ENCODE assay signal across 8 mouse cellular contexts in the genomic region with DNA sequence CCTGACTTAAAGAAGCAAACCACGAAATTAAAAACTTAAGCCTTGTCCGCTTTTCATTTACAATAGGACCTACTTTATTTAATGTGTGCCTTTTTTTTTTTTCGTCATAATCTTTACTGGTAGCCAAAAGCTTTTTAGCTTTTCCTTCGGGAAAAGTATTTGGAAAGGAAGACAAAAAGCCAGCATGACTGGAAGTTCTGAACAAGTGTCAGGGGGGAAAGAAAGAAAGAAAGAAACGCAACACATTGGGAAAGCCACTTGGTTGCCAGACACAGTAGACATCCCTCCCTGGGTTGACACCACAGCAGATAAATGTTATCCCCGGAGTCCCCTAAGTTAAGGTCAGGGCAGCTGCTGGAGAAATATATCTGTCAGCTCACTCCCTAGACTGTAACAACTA. TPM values are rescaled to one million over a fixed set of nuclear protein-coding genes. Genes with fewer than 3 reads are reported as not detected.
DNase-seq lines count a peak whose midpoint lies in the region; ATAC-seq and TF ChIP-seq lines count a peak whose summit lies in the region.

No protein-coding gene starts in this region.

- no peak overlapping the region for H3K9ac ChIP-seq in embryonic facial prominence, embryonic 13.5 days
- peak overlapping the region; percentile 13; the same call in 1 of the 2 replicates for H3K9ac ChIP-seq in hindbrain, embryonic 16.5 days (ENCODE audit: low read depth, low read length)

- TF ChIP-seq CTCF in left cerebral cortex, adult 2 months (IDR thresholded peaks at IDR 0.05): no peak

- ATAC-seq in embryonic facial prominence, embryonic 13.5 days (ENCODE audit: insufficient number of reproducible peaks, insufficient read depth, low FRiP score, low TSS enrichment, low read depth): no peak
- no peak for ATAC-seq in hindbrain, embryonic 16.5 days
- ATAC-seq in CD4-positive, CD25-positive, alpha-beta regulatory T cell, adult 4 months: no peak

- H3K4me3 ChIP-seq in left cerebral cortex, adult 2 months: peak overlapping the region; percentile 86
- H3K4me3 ChIP-seq in embryonic facial prominence, embryonic 13.5 days: peak overlapping the region; percentile 56
- peak overlapping the region; percentile 54 for H3K4me3 ChIP-seq in hindbrain, embryonic 16.5 days (ENCODE audit: low read length)
- peak overlapping the region; percentile 95 for H3K4me3 ChIP-seq in myocyte

- no peak for DNase-seq in left cerebral cortex, adult 2 months (ENCODE audit: extremely low spot score in 1 of 2, low spot score in 2 of 2)
- DNase-seq in left cerebral cortex, postnatal 25 days (ENCODE audit: low spot score in 2 of 2): no peak
- no peak for DNase-seq in c-Kit-positive CD71-positive TER-119-positive erythroid progenitor cells, embryonic 14.5 days (ENCODE audit: low spot score)
- DNase-seq in cerebellum, adult 9-10 months: no peak

- H3K9me3 ChIP-seq in embryonic facial prominence, embryonic 13.5 days: no peaks in the 10 kb centered on the region
- H3K9me3 ChIP-seq in hindbrain, embryonic 16.5 days (ENCODE audit: control insufficient read depth, low read length): no peaks in the 10 kb centered on the region

- peak overlapping the region; percentile 91 for H3K4me2 ChIP-seq in embryonic facial prominence, embryonic 13.5 days
- H3K4me2 ChIP-seq in hindbrain, embryonic 16.5 days (ENCODE audit: low read length): peak overlapping the region; percentile 95
- peak overlapping the region; percentile 97 for H3K4me2 ChIP-seq in myocyte (ENCODE audit: low read depth)

- H3K27me3 ChIP-seq in embryonic facial prominence, embryonic 13.5 days: peaks cover 52% of the 10 kb centered on the region
- no peaks in the 10 kb centered on the region; the same call in 1 of the 2 replicates for H3K27me3 ChIP-seq in hindbrain, embryonic 16.5 days (replicated peaks; ENCODE audit: control insufficient read depth, insufficient read depth, low read length)
- H3K27me3 ChIP-seq in myocyte (ENCODE audit: control insufficient read depth, insufficient read depth, insufficient read length): no peaks in the 10 kb centered on the region

- peaks cover 33% of the 10 kb centered on the region for H3K4me1 ChIP-seq in embryonic facial prominence, embryonic 13.5 days
- H3K4me1 ChIP-seq in hindbrain, embryonic 16.5 days (ENCODE audit: control insufficient read depth, insufficient read depth, low read depth, low read length): peaks cover 14% of the 10 kb centered on the region

- WGBS in embryonic facial prominence, embryonic 13.5 days: 44% methylated on average over 6 of the region's 6 CpGs
- WGBS in hindbrain, embryonic 16.5 days: 49% methylated on average over 6 of the region's 6 CpGs

- peaks cover 60% of the 10 kb centered on the region for H3K79me2 ChIP-seq in myocyte (ENCODE audit: control insufficient read depth, insufficient read depth)

- no peaks in the 10 kb centered on the region for H3K36me3 ChIP-seq in embryonic facial prominence, embryonic 13.5 days
- H3K36me3 ChIP-seq in hindbrain, embryonic 16.5 days (ENCODE audit: control insufficient read depth, insufficient read depth, low read length): 0 out of 2 replicates have a peak, but pooled peaks cover 5% of the 10 kb centered on the region
- peaks cover 46% of the 10 kb centered on the region for H3K36me3 ChIP-seq in myocyte (ENCODE audit: control insufficient read depth, insufficient read depth)

- intact Hi-C loops in left cerebral cortex, adult 2 months (cut with DNase I): loop anchor here (2.0 to 5.0 kb wide), 3 partner anchors 75 to 157 kb away; no protein-coding TSS in a partner anchor
- intact Hi-C loops in left cerebral cortex, postnatal 25 days (cut with DNase I): loop anchor here (2.0 kb wide), 1 partner anchor 75 kb away; no protein-coding TSS in a partner anchor

- H3ac ChIP-seq in myocyte (ENCODE audit: control insufficient read depth, insufficient read length): peak overlapping the region; percentile 44

- peak overlapping the region; percentile 98 for H3K27ac ChIP-seq in left cerebral cortex, adult 2 months
- H3K27ac ChIP-seq in embryonic facial prominence, embryonic 13.5 days: no peak overlapping the region
- H3K27ac ChIP-seq in hindbrain, embryonic 16.5 days (ENCODE audit: low read depth, low read length): no peak overlapping the region

- no peak for TF ChIP-seq POLR2A in myocyte (IDR thresholded peaks at IDR 0.05; ENCODE audit: insufficient read length, low read depth)

TF ChIP-seq in myocyte, 11 proteins besides CTCF, POLR2A, EP300 and RAD21:
- TF ChIP-seq SRF (IDR thresholded peaks at IDR 0.05; ENCODE audit: control insufficient read depth, insufficient read length, low read depth) (no peak), MAX (IDR thresholded peaks at IDR 0.05; ENCODE audit: low read depth) (no peak), MYOD1 (IDR thresholded peaks at IDR 0.05; ENCODE audit: control insufficient read depth in 1 of 3, insufficient read length in 2 of 3, low read depth in 2 of 3) (peak in 1 of 3 experiments; percentile 24), POLR2AphosphoS2 (IDR thresholded peaks at IDR 0.05; ENCODE audit: insufficient read length, low read depth) (no peak)

RNA-seq across cellular contexts. Expression of gene Bhlhe40, which starts 1.5 kb away (rescaled TPM):
- 100 to 1,000 TPM; 127 to 159 TPM for total RNA-seq in left cerebral cortex, adult 2 months (2021)
- 100 to 1,000 TPM in 1 of 2 experiments, 10 to 100 TPM in 1; 78.2 to 102 TPM for total RNA-seq in left cerebral cortex, postnatal 25 days (2021)
- polyA plus RNA-seq in embryonic facial prominence, embryonic 13.5 days (2015; fragmentation: Nextera tagmentation; extraction: Ambion mirVana): 6.2 and 7.7 TPM in 2 replicates
- 7.3 and 8.9 TPM in 2 replicates for polyA plus RNA-seq in hindbrain, embryonic 16.5 days (2015; fragmentation: Nextera tagmentation; extraction: Ambion mirVana)
- polyA plus RNA-seq in myocyte (2012; fragmentation: generic; extraction: Trizol): 120 TPM
- 10 to 100 TPM; 49.7 to 91.7 TPM for polyA plus RNA-seq in CD4-positive, CD25-positive, alpha-beta regulatory T cell, adult 4 months (2017; shearing (Covaris generic))
